Mouse (Mus musculus): ENCODE measurements around the gene Oas1e. TPM values are rescaled to one million over a fixed set of nuclear protein-coding genes. Genes with fewer than 3 reads are reported as not detected.

The Oas1e gene
- polyA plus RNA-seq, 1 experiment from 2014 or later = 0.24 TPM

- H3K27ac ChIP-seq = no peak overlapping the region
- no peaks in the 10 kb centered on the region for H3K36me3 ChIP-seq (replicated peaks; ENCODE audit: control insufficient read depth, insufficient read depth)
- ATAC-seq (ENCODE audit: low FRiP score) (no peak), DNase-seq (ENCODE audit: low spot score) (no peak)
- no peak overlapping the region for H3K4me2 ChIP-seq (replicated peaks)
- no peak overlapping the region for H3K4me3 ChIP-seq (replicated peaks; ENCODE audit: low read length)
- 92% methylated on average over 3 of the region's 3 CpGs for WGBS
- H3K9me3 ChIP-seq (ENCODE audit: control insufficient read depth, low read length) = no peaks in the 10 kb centered on the region
- no peaks in the 10 kb centered on the region for H3K4me1 ChIP-seq (replicated peaks; ENCODE audit: control insufficient read depth, insufficient read depth, low read length)
- no peak overlapping the region for H3K9ac ChIP-seq
- no peaks in the 10 kb centered on the region for H3K27me3 ChIP-seq (ENCODE audit: control insufficient read depth, insufficient read depth, low read length)
These were observed 42.5 kb downstream of the Oas1e start for GRCm38 (mm10) chr5:120752786-120753185.

- DNase-seq (ENCODE audit: low spot score) (no peak), ATAC-seq (ENCODE audit: low FRiP score) (no peak)
- H3K36me3 ChIP-seq (replicated peaks; ENCODE audit: control insufficient read depth, insufficient read depth) = no peaks in the 10 kb centered on the region
- no peak overlapping the region for H3K4me3 ChIP-seq (replicated peaks; ENCODE audit: low read length)
- H3K27ac ChIP-seq = no peak overlapping the region
- WGBS = 73% methylated on average over 3 of the region's 3 CpGs
- H3K9me3 ChIP-seq (ENCODE audit: control insufficient read depth, low read length) = no peaks in the 10 kb centered on the region
- no peak overlapping the region for H3K9ac ChIP-seq
- H3K4me2 ChIP-seq (replicated peaks) = no peak overlapping the region
- no peaks in the 10 kb centered on the region for H3K27me3 ChIP-seq (ENCODE audit: control insufficient read depth, insufficient read depth, low read length)
- no peaks in the 10 kb centered on the region for H3K4me1 ChIP-seq (replicated peaks; ENCODE audit: control insufficient read depth, insufficient read depth, low read length)
These were observed 44.1 kb downstream of the Oas1e start for GRCm38 (mm10) chr5:120751206-120751605.

- Histone ChIP-seq H3K27ac (no peak within 1 kb of the TSS), H3K9me3 (ENCODE audit: control insufficient read depth, low read length) (no peaks in the 10 kb centered on the region), H3K9ac (no peak within 1 kb of the TSS), H3K4me1 (replicated peaks; ENCODE audit: control insufficient read depth, insufficient read depth, low read length) (no peaks in the 10 kb centered on the region), H3K4me3 (replicated peaks; ENCODE audit: low read length) (no peak within 1 kb of the TSS), H3K4me2 (replicated peaks) (no peak within 1 kb of the TSS), H3K27me3 (ENCODE audit: control insufficient read depth, insufficient read depth, low read length) (no peaks in the 10 kb centered on the region), H3K36me3 (replicated peaks; ENCODE audit: control insufficient read depth, insufficient read depth) (no peaks in the 10 kb centered on the region)
- ATAC-seq (ENCODE audit: low FRiP score) (no peak), DNase-seq (ENCODE audit: low spot score) (no peak)
- 76% methylated on average over 5 of the region's 5 CpGs for WGBS
These were observed 45.6 kb downstream of the Oas1e start, which contains the start of gene Oas2 for GRCm38 (mm10) chr5:120749688-120750087. TSS of gene Oas2 (minus strand) at chr5:120749853.

DNA sequence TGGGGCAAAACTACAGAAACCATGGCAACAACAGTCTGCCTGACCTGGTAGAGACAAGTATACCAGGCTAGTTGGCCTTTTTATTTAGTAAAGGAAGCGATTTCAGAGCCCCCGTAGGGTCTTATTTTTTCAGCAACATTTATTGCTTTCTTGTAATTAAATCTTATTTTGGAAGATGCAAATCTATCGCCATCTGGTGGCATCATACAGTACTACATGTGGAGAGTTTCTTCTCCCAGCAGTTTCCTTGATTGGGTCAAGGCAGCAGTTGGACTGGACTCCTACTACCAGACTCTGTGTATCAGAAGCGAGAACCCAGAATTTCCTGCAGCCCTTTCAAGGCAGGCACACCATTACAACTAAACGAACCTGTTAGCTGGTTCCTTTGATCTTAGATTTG is 48.9 kb downstream of the Oas1e start:
- Histone ChIP-seq H3K9me3 (ENCODE audit: control insufficient read depth, low read length) (no peaks in the 10 kb centered on the region), H3K27ac (no peak overlapping the region), H3K9ac (no peak overlapping the region), H3K4me2 (replicated peaks) (no peak overlapping the region), H3K27me3 (ENCODE audit: control insufficient read depth, insufficient read depth, low read length) (no peaks in the 10 kb centered on the region), H3K4me3 (replicated peaks; ENCODE audit: low read length) (no peak overlapping the region), H3K4me1 (replicated peaks; ENCODE audit: control insufficient read depth, insufficient read depth, low read length) (no peaks in the 10 kb centered on the region), H3K36me3 (replicated peaks; ENCODE audit: control insufficient read depth, insufficient read depth) (no peaks in the 10 kb centered on the region)
- DNase-seq (ENCODE audit: low spot score) (peak; percentile 88), ATAC-seq (ENCODE audit: low FRiP score) (no peak)
- WGBS = 10% methylated on average over 5 of the region's 5 CpGs

DNA sequence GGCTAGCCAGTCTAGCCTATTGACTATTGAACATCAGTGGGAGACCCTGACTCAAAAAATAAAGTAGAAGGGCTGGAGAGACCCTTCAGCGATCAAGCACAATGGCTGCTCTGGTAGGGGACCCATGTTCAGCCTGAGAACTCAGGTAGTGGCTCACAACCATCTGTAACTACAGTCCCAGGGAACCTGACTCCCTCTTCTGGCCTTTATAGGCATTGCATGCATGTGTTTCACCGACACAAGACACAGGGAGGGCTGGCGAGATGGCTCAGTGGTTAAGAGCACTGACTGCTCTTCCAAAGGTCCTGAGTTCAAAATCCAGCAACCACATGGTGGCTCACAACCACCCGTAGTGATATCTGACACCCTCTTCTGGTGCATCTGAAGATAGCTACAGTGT is 53.2 kb downstream of the Oas1e start:
- WGBS = 38% methylated on average over 4 of the region's 4 CpGs

More for the DNA sequence above, 53.2 kb downstream of the Oas1e start:
- no peaks in the 10 kb centered on the region for H3K27me3 ChIP-seq (ENCODE audit: control insufficient read depth, insufficient read depth, low read length)
- no peaks in the 10 kb centered on the region for H3K36me3 ChIP-seq (replicated peaks; ENCODE audit: control insufficient read depth, insufficient read depth)
- no peak for ATAC-seq (ENCODE audit: low FRiP score)
- DNase-seq (ENCODE audit: low spot score) = no peak
- no peaks in the 10 kb centered on the region for H3K4me1 ChIP-seq (replicated peaks; ENCODE audit: control insufficient read depth, insufficient read depth, low read length)
- no peak overlapping the region for H3K9ac ChIP-seq
- no peak overlapping the region for H3K4me2 ChIP-seq (replicated peaks)
- no peak overlapping the region for H3K27ac ChIP-seq
- H3K4me3 ChIP-seq (replicated peaks; ENCODE audit: low read length) = no peak overlapping the region
- no peaks in the 10 kb centered on the region for H3K9me3 ChIP-seq (ENCODE audit: control insufficient read depth, low read length)

Other genes starting within 250 kb of the Oas1e start
- gene Tpcn1, start 206.9 kb downstream of the Oas1e start, polyA plus RNA-seq (2014; fragmentation: Nextera tagmentation; extraction: Ambion mirVana) = 13.4 and 15.7 TPM in 2 replicates
- gene Iqcd, start 206.5 kb downstream of the Oas1e start, polyA plus RNA-seq (2014; fragmentation: Nextera tagmentation; extraction: Ambion mirVana) = 1.5 and 1.9 TPM in 2 replicates
- gene Rita1, start 182.9 kb downstream of the Oas1e start, polyA plus RNA-seq (2014; fragmentation: Nextera tagmentation; extraction: Ambion mirVana) = 20.1 and 20.6 TPM in 2 replicates
- 27.8 and 29.8 TPM in 2 replicates for gene Ddx54, start 182.8 kb downstream of the Oas1e start, polyA plus RNA-seq (2014; fragmentation: Nextera tagmentation; extraction: Ambion mirVana)
- gene Cfap73, start 161.3 kb downstream of the Oas1e start, polyA plus RNA-seq (2014; fragmentation: Nextera tagmentation; extraction: Ambion mirVana) = 0.53 and 1.1 TPM in 2 replicates
- 0.31 and 0.74 TPM in 2 replicates for gene Rasal1, start 146.7 kb downstream of the Oas1e start, polyA plus RNA-seq (2014; fragmentation: Nextera tagmentation; extraction: Ambion mirVana)
- 53.9 and 64.1 TPM in 2 replicates for gene Dtx1, start 83.6 kb downstream of the Oas1e start, polyA plus RNA-seq (2014; fragmentation: Nextera tagmentation; extraction: Ambion mirVana)
- gene Oas2, start 45.7 kb downstream of the Oas1e start, polyA plus RNA-seq (2014; fragmentation: Nextera tagmentation; extraction: Ambion mirVana) = 0.16 and 0.32 TPM in 2 replicates
- gene Oas3, start 17.9 kb downstream of the Oas1e start, polyA plus RNA-seq (2014; fragmentation: Nextera tagmentation; extraction: Ambion mirVana) = 0.46 and 0.95 TPM in 2 replicates
- 0.40 and 0.64 TPM in 2 replicates for gene Oas1c, start 17.0 kb upstream of the Oas1e start, polyA plus RNA-seq (2014; fragmentation: Nextera tagmentation; extraction: Ambion mirVana)
- not detected in 2 replicates for gene Oas1f, start 51.8 kb upstream of the Oas1e start, polyA plus RNA-seq (2014; fragmentation: Nextera tagmentation; extraction: Ambion mirVana)
- gene Oas1h, start 65.9 kb upstream of the Oas1e start, polyA plus RNA-seq (2014; fragmentation: Nextera tagmentation; extraction: Ambion mirVana) = not detected in 2 replicates
- gene Oas1g, start 92.1 kb upstream of the Oas1e start, polyA plus RNA-seq (2014; fragmentation: Nextera tagmentation; extraction: Ambion mirVana) = 0.19 and 0.33 TPM in 2 replicates
- gene Oas1a, start 112.0 kb upstream of the Oas1e start, polyA plus RNA-seq (2014; fragmentation: Nextera tagmentation; extraction: Ambion mirVana) = 0.82 and 0.91 TPM in 2 replicates
- gene Oas1d, start 119.0 kb upstream of the Oas1e start, polyA plus RNA-seq (2014; fragmentation: Nextera tagmentation; extraction: Ambion mirVana) = not detected in 2 replicates
- gene Rph3a, start 214.6 kb upstream of the Oas1e start, polyA plus RNA-seq (2014; fragmentation: Nextera tagmentation; extraction: Ambion mirVana) = 28.6 and 33.7 TPM in 2 replicates

Data from hindbrain, embryonic 14.5 days (tissue).